Mouse (Mus musculus) bone marrow, adult 2 months (tissue): ENCODE data around the gene Ift88.

Experiments
- CTCF ChIP-seq: fragments of 200-500 bp; IDR thresholded peaks from 2 replicates; pipeline ENCODE4 v1.5.1; 2011; ENCODE audit warnings: low read length, control low read depth; ENCODE audit not compliant: control insufficient read depth, insufficient read depth
- POLR2A ChIP-seq: fragments of 200-500 bp; IDR thresholded peaks from 2 replicates; pipeline ENCODE4 v1.6.1; 2011; ENCODE audit warnings: low read depth, mild to moderate bottlenecking, control low read depth, low read length, borderline replicate concordance; ENCODE audit not compliant: control insufficient read depth

- TF ChIP-seq POLR2A = no peak
- TF ChIP-seq CTCF = no peak
Measured at GRCm38 (mm10) chr14:57430451-57430850, 6.6 kb downstream of the Ift88 start.
